Mouse (Mus musculus) macrophage (primary cell): Measurements from ENCODE around the gene Catsperd. TPM values are rescaled to one million over a fixed set of nuclear protein-coding genes. Genes with fewer than 3 reads are reported as not detected.

ENCODE experiments used
- H3K27ac ChIP-seq: fragments of 350-480 bp; formaldehyde crosslinking; 2 replicates; pipeline ENCODE4 v1.9.0; 2021
- H3K36me3 ChIP-seq: fragments of 350-480 bp; formaldehyde crosslinking; 2 replicates; pipeline ENCODE4 v1.9.0; 2021; ENCODE audit errors: inconsistent target
- H3K4me3 ChIP-seq: fragments of 350-480 bp; formaldehyde crosslinking; 2 replicates; pipeline ENCODE4 v1.9.0; 2021; ENCODE audit errors: inconsistent target
- H3K79me2 ChIP-seq: fragments of 350-480 bp; formaldehyde crosslinking; 2 replicates; pipeline ENCODE4 v1.9.0; 2021; ENCODE audit errors: inconsistent target
- WGBS: methylation state at CpG from one replicate; pipeline ENCODE4 v1.1.7; 2026; ENCODE audit warnings: inconsistent platforms; ENCODE audit not compliant: missing documents; 5-methylcytosine and 5-hydroxymethylcytosine counted together
- polyA plus RNA-seq: library from polyadenylated mRNA; stranded (reverse); fragments of 250-400 nt; gene quantifications from 3 replicates; pipeline ENCODE4 v1.2.4, GENCODE M21; 2018; ENCODE audit warnings: inconsistent platforms

Gene Catsperd
- polyA plus RNA-seq, 1 experiment from 2014 or later = not detected

DNA sequence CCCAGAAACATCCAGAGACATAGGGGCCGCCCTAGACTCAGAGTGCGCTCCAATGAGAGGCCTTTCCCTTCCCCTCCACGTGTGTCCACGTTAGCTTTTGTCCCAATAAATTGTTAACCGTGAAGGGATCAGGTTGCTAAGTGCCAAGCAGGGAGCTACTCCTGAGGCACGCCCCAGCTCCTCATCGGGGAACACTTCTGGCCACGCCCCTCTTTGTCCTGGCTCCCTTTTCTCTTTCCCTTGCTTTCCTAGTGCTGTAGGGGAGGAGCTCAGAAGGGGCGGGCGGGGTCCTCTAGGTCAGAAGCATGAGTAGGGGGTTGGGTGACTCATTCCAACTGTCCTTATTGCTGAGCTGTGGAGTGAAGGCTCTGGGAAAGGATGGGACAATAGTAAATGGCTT is 36.4 kb downstream of the Catsperd start:
- Histone ChIP-seq H3K36me3 (no peaks in the 10 kb centered on the region), H3K79me2 (no peaks in the 10 kb centered on the region), H3K27ac (no peak overlapping the region), H3K4me3 (no peak overlapping the region)
- 53% methylated on average over 10 of the region's 10 CpGs for WGBS

DNA sequence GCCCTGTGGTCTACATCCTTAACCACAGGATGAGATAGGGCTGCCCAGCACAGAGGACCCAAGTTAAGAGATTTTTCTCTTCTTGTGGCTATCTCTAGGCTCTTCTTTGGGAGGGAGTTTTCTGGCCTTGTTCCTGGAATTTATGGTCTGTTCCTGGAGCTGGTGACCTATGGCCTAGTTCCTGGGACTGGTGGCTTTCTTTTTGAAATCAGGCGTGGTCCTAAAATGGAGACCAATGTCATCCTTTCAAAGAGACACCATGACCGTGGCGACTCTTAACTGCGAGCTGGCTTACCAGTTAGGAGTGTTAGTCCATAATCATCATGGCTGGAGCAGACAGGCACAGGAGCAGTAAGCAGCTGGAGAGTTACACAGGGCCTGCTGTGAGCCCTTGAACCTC is 38.4 kb downstream of the Catsperd start:
- Histone ChIP-seq H3K36me3 (no peaks in the 10 kb centered on the region), H3K4me3 (no peak overlapping the region), H3K27ac (no peak overlapping the region), H3K79me2 (no peaks in the 10 kb centered on the region)
- WGBS = 90% methylated on average over 4 of the region's 4 CpGs

DNA sequence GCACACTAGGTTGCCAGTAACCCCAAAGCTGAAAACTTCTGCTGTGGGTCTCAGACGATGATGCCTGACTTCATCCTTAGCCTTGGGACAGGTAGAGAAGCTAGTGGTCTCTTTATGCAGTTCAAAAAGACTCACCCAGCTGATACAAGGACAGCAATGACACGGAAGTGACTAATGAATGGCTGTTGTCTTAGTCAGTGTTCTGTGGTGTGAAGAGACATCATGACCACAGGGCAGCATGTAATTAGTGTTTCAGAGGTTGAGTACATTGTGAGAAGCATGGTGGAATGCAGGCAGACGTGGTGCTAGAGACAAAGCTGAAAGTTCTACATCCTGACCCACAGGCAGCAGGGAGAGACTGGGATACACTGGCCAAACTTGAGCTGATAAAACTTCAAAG is 39.6 kb downstream of the Catsperd start:
- WGBS = 72% methylated on average over 3 of the region's 3 CpGs
- Histone ChIP-seq H3K27ac (no peak overlapping the region), H3K36me3 (no peaks in the 10 kb centered on the region), H3K79me2 (no peaks in the 10 kb centered on the region), H3K4me3 (no peak overlapping the region)

DNA sequence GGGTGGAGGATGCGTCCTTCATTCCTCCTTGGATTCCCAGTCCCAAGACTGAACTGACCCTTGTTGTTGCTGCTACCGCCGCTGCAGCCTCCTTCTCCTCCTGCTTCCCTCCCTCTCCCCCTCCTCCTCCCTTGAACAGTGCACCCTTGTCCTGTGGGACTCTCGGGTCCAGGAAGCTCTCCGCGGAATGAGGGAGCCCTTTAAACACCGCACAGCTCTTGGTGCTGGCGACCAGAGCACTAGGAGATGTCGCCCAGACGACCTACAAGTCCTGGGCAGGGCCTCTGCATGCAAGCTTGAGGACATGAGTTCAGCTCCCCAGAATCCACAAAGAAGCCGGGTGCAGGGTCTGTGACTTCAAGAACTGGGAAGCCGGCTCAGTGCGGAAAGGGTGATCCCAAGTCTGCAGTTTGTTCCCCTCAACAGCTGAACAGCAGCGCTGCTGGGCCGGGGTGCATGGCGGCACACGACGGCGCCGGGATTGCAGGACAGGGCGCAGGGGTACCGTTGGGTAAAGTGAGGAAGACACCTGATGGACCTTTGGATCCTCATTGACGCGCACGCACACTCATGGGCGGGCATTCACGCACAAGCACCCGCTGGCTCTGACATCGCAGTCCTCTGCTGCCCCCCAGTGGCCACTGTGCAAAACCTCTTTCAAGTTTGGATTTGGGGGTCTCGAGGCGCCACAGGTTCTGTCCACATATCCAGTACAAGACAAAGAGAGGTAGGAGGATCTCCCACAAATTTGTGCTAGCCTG is 40.6 kb downstream of the Catsperd start:
- Histone ChIP-seq H3K36me3 (no peaks in the 10 kb centered on the region), H3K27ac (no peak overlapping the region), H3K79me2 (no peaks in the 10 kb centered on the region; the same call in 1 of the 2 replicates), H3K4me3 (peak overlapping the region; percentile 21)
- WGBS = 8% methylated on average over 31 of the region's 31 CpGs

DNA sequence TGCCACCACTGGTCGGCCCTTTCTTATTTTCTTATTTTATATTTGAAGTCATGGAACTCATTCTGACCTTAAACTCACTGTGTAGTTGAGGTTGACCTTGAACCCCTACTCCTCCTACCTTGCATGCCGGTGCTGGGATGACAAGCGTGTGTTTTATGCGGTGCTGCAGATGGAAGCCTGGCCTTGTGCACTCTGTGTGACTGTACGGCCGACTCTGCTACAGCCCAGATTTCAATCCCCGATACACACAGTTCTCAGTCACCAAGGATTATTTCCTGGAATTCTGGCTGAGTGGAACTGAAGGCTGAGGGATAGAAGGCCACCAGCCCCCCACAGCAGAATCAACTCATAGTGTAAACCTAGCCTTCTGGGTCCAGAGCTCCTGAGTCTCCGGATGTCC is 41.8 kb downstream of the Catsperd start:
- no peak overlapping the region for H3K4me3 ChIP-seq
- H3K79me2 ChIP-seq = peaks cover 12% of the 10 kb centered on the region
- 94% methylated on average over 8 of the region's 8 CpGs for WGBS
- no peak overlapping the region for H3K27ac ChIP-seq
- H3K36me3 ChIP-seq = no peaks in the 10 kb centered on the region

DNA sequence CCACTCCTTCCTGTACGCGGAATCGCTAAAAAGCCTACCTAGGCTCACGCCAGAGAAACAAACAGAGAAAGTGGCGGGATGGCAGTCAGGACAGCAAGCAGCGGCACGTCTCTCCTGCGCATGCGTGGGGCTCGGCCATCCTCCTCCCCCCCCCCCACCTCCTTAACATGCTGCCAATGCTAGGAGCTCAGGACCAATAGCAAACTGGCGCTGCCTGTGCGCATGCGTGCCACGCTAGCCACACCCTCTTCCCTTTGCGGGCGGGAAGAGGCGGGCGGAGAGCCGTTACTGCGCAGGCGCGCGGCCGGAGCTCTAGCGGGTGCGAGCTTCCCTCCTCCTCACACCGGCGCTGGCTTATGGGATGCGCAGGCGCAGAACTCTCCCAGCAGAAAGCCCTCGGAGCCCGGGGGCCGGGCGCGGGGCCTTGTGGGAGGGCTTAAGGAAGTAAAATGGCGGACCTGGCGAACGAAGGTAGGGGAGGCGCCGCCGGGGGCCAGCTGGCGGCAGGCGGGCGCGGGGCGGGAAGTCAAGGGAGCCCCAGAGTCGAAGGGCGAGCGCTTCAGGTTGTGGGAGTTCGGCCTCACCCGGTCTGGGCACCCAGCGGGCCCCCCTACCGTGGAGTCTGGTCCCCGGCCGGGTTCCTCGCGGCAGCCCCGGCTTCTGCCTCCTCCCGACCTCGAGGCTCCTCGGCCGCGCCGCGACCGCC is 45.2 kb downstream of the Catsperd start, which contains the start of gene Ranbp3:
Ranbp3 (plus strand) TSS at position 354 of the 706 bp plus-strand sequence.
- peak within 1 kb of the TSS; percentile 59 for H3K27ac ChIP-seq
- peaks cover 45% of the 10 kb centered on the region for H3K79me2 ChIP-seq
- H3K4me3 ChIP-seq = peak within 1 kb of the TSS; percentile 76
- WGBS = under 1% methylated on average over 62 of the region's 66 CpGs
- H3K36me3 ChIP-seq = peaks cover 7% of the 10 kb centered on the region; the same call in 1 of the 2 replicates

DNA sequence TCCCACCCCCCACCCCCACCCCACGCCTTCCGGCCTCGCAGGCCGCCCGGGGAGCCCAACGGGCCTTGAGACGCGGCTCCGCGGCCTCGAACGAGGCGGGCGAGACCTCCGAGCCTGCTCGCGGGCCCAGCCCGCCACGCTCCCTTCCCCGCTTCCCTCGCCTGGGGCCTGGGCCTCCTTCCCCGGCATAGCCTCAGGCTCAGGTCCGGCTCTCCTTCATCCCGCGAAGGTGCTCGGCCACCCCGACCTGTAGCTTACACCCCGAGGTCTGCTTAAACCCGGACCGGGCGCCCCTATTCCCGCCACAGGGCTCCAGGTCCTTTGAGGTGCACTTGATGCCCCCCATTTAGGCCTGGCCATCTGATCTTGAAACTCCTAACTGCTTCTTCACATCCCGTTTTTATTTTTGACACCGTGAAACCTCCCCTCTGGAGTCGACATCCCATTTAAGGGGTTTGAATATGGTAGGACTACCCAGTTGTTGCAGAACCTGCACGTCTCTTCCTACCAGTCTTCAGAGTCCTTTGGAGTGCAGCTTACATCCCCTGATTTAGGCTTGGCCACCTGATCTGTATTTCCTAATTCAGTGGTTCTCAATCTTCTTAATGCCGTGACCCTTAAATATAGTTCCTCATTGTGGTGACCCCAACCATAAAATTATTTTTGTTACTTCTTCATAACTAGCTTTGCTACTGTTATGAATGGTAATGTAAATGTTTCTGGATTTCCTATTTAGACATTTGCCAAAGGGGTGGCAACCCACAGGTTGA is 45.9 kb downstream of the Catsperd start:
- H3K4me3 ChIP-seq = peak overlapping the region; percentile 76
- under 1% methylated on average over 35 of the region's 37 CpGs for WGBS
- peaks cover 7% of the 10 kb centered on the region; the same call in 1 of the 2 replicates for H3K36me3 ChIP-seq
- H3K27ac ChIP-seq = peak overlapping the region; percentile 36
- peaks cover 53% of the 10 kb centered on the region for H3K79me2 ChIP-seq

DNA sequence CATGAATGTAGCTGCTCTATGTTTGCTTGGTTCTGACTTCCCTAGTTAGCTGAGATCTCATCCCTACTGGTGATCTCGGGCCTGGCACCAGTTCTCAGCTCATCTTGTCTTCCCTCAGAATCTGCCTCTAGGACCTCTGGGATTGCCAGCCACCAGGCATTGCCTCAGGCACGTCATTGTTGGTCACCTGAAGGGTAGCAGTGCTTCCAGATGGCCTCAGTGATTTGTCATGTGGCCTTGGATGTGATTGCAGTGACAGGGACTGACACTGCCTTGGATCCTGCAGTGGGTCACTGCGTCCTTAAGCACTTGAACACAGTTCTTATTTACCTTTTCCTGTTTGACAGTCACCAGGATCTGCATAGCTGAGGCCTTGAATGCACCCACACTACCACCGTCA is 53.8 kb downstream of the Catsperd start:
- WGBS = 88% methylated on average over 4 of the region's 4 CpGs
- Histone ChIP-seq H3K27ac (no peak overlapping the region), H3K79me2 (peaks cover 100% of the 10 kb centered on the region), H3K4me3 (no peak overlapping the region), H3K36me3 (peaks cover 39% of the 10 kb centered on the region)

DNA sequence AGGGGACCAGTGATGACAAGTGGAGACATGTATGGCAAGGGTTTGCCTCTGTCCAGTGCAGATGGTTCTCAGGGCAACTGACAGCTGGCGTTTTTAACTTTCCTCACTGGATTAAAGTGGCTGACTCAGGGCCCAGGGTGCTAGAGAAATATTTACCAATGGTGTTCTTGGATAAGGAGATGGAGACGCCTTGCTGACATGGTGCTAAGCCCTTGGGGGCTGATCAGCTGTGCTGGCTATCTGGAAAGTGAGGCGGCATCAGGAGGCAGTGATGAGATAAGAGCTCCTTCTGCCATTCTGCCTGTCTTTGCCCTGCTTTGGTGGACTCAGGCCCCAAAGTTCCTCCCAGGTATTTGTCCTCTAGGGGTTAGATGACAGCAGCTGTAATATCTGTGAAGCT is 54.9 kb downstream of the Catsperd start:
- no peak overlapping the region for H3K27ac ChIP-seq
- H3K4me3 ChIP-seq = no peak overlapping the region
- 93% methylated on average over 3 of the region's 3 CpGs for WGBS
- H3K79me2 ChIP-seq = peaks cover 100% of the 10 kb centered on the region
- H3K36me3 ChIP-seq = peaks cover 43% of the 10 kb centered on the region

DNA sequence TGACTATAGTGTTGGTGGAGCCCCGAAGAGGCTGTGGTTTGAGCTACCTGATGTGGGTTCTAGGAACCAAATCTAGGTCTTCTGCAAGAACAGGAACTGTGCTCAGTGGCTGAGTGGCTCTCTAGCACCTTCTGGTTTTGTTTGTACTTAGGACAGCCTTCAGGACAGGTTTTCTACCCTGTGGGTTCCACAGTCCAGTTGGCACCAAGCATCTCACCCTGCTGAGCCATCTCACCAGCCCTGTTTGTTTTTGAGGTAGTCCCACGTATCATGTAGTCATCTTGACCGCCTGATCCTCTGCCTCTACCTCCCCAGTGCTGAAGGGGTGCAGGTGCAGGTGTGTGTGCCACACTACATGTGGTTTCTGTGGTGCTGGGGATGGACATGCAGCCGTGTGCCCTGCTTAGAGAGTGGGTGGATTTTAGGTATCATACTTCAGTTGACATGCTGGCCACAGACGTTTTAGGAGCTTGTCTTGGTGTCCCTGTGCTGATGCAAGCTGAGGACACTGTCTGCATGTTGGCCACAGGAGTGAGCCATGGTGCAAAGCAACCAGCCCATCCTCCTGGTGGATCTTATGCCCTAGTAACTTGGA is 55.7 kb downstream of the Catsperd start:
- 91% methylated on average over 5 of the region's 5 CpGs for WGBS
- Histone ChIP-seq H3K4me3 (no peak overlapping the region), H3K79me2 (peaks cover 100% of the 10 kb centered on the region), H3K36me3 (peaks cover 51% of the 10 kb centered on the region), H3K27ac (no peak overlapping the region)

DNA sequence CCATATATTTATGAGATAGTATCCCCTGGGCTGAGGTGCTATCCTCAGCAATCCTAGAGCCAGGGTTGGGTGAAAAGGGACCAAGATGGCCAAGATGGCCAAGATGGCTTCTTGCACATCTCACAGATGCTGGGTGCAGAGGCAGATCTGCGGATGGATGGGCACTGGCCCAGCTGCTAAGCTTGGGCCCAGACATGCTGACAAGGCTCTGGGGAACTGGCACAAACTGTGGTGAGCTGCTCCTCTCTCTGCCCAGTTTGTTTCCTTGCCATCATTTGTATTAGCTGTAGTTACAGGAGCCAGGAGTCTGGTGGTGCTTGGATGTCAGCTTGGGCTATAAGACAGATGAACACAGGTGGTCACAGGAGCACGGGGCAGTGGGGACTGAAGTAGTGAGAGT is 56.7 kb downstream of the Catsperd start:
- peaks cover 52% of the 10 kb centered on the region for H3K36me3 ChIP-seq
- H3K27ac ChIP-seq = no peak overlapping the region
- H3K79me2 ChIP-seq = peaks cover 100% of the 10 kb centered on the region
- H3K4me3 ChIP-seq = no peak overlapping the region
- 96% methylated on average over 2 of the region's 2 CpGs for WGBS

DNA sequence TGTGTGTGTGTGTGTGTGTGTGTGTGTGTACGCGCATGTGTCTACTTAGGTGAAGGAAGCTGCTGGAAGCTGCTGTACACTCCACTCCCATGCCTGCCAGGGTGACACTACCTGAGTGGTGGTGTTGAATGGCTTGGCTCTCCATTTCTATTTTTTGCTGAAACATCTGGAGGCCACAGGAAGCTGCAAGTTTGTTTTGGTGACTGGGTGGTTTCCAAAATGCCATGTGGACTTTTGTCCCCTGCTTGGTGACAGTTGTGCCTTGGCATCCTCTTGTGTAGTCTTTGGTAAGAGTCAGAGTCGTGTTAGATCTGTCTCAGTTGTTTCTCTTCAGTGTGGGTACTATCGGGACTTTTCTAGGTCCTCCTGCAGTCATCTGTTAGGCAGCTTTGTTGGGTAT is 58.9 kb downstream of the Catsperd start:
- Histone ChIP-seq H3K79me2 (peaks cover 100% of the 10 kb centered on the region), H3K27ac (no peak overlapping the region), H3K36me3 (peaks cover 54% of the 10 kb centered on the region), H3K4me3 (no peak overlapping the region)
- 87% methylated on average over 4 of the region's 4 CpGs for WGBS

DNA sequence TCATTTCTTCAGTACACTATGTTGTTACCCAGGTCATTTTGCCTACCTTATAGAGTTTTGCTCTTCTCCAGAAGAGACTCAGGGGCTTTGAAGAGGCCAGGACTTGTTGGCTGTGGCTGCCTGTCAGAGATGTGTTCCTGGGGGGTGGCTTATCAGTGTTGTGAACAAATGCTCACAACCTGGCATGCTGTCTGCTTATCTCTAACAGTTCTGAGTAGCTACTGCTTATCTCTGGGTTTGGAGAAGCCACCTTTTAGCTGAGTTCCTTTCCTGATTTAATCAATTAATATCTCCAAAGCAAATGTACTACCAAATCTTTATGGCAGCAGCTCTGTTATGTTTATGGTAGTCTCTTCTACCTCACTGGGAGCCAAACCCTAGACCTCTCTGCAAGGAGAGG is 60.1 kb downstream of the Catsperd start:
- Histone ChIP-seq H3K4me3 (no peak overlapping the region), H3K79me2 (peaks cover 100% of the 10 kb centered on the region), H3K27ac (no peak overlapping the region), H3K36me3 (peaks cover 63% of the 10 kb centered on the region)

DNA sequence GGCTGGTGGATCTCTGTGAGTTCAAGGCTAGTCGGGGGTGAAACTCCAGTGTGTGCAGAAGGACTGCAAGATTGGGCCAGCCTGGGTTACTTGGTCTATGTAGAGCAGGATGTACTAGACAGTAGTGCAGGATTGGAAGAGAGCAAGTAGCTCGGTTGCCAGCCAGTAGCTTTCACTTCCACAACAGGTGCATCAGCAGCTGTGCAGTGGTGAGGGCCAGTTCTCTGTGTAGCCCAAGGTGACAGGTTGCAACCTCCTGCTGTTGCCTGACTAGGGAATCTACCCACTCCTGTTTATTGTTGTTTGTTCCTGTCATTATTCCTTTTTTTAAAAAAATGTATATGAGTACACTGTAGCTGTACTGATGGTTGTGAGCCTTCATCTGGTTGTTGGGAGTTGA is 60.7 kb downstream of the Catsperd start:
- H3K79me2 ChIP-seq = peaks cover 100% of the 10 kb centered on the region
- H3K27ac ChIP-seq = no peak overlapping the region
- no peak overlapping the region for H3K4me3 ChIP-seq
- H3K36me3 ChIP-seq = peaks cover 69% of the 10 kb centered on the region
- 73% methylated on average over 2 of the region's 2 CpGs for WGBS
